Mouse (Mus musculus) bone marrow macrophage, adult 2 months (primary cell): ENCODE results near the gene Tmem131.

Source experiments
- CTCF ChIP-seq: IDR thresholded peaks from 2 replicates; pipeline ENCODE4 v1.5.1; 2012; ENCODE audit warnings: low read depth, mild to moderate bottlenecking, low read length, moderate library complexity
- POLR2A ChIP-seq: IDR thresholded peaks from 2 replicates; pipeline ENCODE4 v1.6.1; 2012; ENCODE audit warnings: mild to moderate bottlenecking, low read depth, low read length, borderline replicate concordance

DNA sequence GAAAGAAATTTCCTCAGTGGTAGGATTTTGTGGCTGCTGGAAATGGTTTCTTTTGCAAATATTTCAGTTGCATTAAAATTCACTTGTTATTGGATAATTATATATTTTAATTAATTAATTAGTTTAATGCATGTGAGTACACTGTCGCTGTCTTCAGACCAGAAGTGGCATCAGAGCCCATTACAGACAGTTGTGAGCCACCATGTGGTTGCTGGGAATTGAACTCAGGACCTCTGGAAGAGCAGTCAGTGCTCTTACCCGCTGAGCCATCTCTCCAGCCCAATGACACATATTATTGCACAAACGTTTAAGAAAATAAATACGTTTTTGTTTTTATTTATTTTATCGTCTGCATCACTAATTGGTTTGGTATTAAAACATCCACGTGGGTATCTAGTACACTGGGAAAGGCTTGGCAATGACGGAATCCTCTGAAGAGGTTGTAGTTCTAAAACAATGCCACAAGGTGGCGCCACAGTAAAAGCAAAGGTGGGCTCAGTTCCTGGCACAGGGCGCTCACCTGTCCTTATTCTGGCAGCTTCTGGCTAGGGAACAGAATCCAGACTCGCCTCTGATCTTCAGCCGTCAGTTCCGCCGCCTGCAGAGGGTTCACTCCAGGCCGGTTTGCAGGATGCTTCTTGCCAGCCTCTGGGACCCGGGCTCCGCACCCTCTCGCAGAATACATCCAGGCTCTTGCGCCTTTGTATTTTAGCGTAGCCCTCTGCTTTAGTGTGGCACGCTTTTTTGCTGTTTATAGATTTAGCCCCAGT, 158.9 kb downstream of the Tmem131 start:
- TF ChIP-seq CTCF = peak; percentile 98
- no peak for TF ChIP-seq POLR2A
